Mouse (Mus musculus) cortical plate, adult 2 months (tissue): Measurements from ENCODE around the gene Apom. TPM values are rescaled to one million over a fixed set of nuclear protein-coding genes. Genes with fewer than 3 reads are reported as not detected.

Experiments
- H3K27ac ChIP-seq: fragments of 200-500 bp; 2 replicates; pipeline ENCODE4 v1.5.1; 2012; ENCODE audit warnings: low read length, control low read depth, inconsistent platforms; ENCODE audit not compliant: insufficient read depth
- H3K4me1 ChIP-seq: fragments of 200-500 bp; 2 replicates; pipeline ENCODE4 v1.6.1; 2011; ENCODE audit warnings: low read length; ENCODE audit not compliant: control insufficient read depth, insufficient read depth
- H3K4me3 ChIP-seq: fragments of 200-500 bp; 2 replicates; pipeline ENCODE4 v1.5.1; 2011; ENCODE audit warnings: mild to moderate bottlenecking, low read length, control low read depth; ENCODE audit not compliant: insufficient read depth
- CTCF ChIP-seq: fragments of 200-500 bp; IDR thresholded peaks from 2 replicates; pipeline ENCODE4 v1.5.1; 2011; ENCODE audit warnings: mild to moderate bottlenecking, control low read depth, low read length; ENCODE audit not compliant: insufficient read depth; ENCODE audit errors: extremely low read depth
- POLR2A ChIP-seq: fragments of 200-500 bp; IDR thresholded peaks from 2 replicates; pipeline ENCODE4 v1.6.1; 2011; ENCODE audit warnings: mild to moderate bottlenecking, low read length, control low read depth; ENCODE audit not compliant: insufficient read depth; ENCODE audit errors: extremely low read depth
- polyA plus RNA-seq: library from polyadenylated mRNA; depleted of rRNA; stranded (reverse); fragments of >200 nt; gene quantifications from 2 replicates; pipeline ENCODE4 v1.2.3, GENCODE M21; 2012; rRNA removed

The Apom gene
- 0.13 TPM in 2 replicates for polyA plus RNA-seq

GRCm38 (mm10) chr17:35131500-35132173 lies at the start of gene Apom:
Apom (minus strand) TSS chr17:35132050.
- H3K4me1 ChIP-seq, result peaks cover 1% of the 10 kb centered on the region; the same call in 1 of the 2 replicates
- TF ChIP-seq CTCF, result no peak

DNA sequence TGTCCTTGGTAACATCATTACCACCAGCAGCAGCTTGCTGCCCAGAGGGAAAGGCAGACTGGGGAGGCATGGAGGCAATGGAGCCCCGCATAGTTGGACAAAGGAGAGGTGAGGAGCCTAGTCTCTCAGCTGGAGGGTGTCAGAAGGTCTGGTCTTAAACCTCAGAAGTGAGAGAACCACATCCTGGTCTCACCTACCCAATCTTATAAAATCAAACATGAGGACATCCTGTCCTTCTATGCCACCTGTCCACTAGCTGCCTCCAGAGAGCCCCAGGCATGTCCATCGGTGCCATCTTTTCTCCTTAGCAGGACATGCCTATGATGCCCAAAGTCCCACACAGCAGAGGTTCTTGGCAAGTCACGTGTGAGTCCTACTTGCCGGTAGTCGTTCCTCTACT lies 48.2 kb upstream of the Apom start:
- TF ChIP-seq POLR2A (no peak), CTCF (no peak)
- Histone ChIP-seq H3K4me3 (no peak overlapping the region), H3K27ac (no peak overlapping the region), H3K4me1 (no peaks in the 10 kb centered on the region)

More at GRCm38 (mm10) chr17:35131500-35132173, at the start of gene Apom:
- Histone ChIP-seq H3K4me3 (no peak within 1 kb of the TSS), H3K27ac (no peak within 1 kb of the TSS)

DNA sequence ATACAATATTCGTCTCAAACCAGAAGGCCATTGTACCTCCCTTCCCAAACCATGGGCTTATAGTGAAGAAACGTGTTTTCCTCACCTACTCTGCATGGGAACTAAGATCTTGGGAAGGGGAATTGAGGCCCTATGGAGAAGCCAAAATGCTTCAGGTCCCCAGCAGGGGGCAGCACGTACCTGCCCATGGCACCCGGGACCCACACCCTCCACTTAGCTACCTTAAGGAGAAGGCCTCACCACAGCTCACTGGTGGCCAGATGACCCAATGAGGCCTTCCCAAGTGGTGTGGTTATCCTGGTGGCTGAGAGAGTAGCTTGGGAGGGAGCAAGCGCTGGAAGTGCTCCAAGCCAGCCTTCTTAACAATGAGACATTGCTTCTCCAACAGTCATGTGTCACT lies 46.7 kb upstream of the Apom start:
- TF ChIP-seq POLR2A (no peak), CTCF (peak; percentile 74)
- H3K4me3 ChIP-seq, result no peak overlapping the region
- no peaks in the 10 kb centered on the region; the same call in 1 of the 2 replicates for H3K4me1 ChIP-seq
- no peak overlapping the region for H3K27ac ChIP-seq

GRCm38 (mm10) chr17:35175968-35176367 lies 44.1 kb upstream of the Apom start, which contains the start of gene Aif1:
Aif1 (minus strand) TSS chr17:35176068.
- TF ChIP-seq CTCF, result no peak
- no peak for TF ChIP-seq POLR2A
- H3K4me3 ChIP-seq, result no peak within 1 kb of the TSS
- H3K4me1 ChIP-seq, result no peaks in the 10 kb centered on the region; the same call in 1 of the 2 replicates
- no peak within 1 kb of the TSS for H3K27ac ChIP-seq

DNA sequence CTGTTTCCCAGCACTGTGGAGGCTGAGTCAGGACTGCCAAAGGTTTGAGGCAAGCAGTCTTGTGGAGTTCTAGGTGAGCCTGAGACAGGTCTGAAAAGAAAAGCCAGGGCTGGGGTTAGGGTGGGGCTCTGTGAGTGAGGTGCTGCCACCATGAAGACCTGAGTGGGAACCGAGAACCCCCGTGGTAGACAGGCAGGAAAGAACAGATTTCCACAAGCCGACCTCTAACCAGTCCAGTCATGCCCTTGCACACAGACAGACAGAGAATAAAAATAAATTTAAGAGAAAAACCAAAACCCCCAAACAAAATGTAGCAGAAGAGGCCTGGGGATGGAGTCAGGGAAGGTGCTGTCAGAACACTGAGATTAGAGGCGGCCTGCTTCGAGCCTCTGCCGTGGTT lies 43.5 kb upstream of the Apom start:
- no peak overlapping the region for H3K27ac ChIP-seq
- TF ChIP-seq CTCF, result no peak
- no peak for TF ChIP-seq POLR2A

GRCm38 (mm10) chr17:35174201-35174977 lies 42.5 kb upstream of the Apom start:
- TF ChIP-seq POLR2A, result no peak
- no peak for TF ChIP-seq CTCF
- no peaks in the 10 kb centered on the region; the same call in 1 of the 2 replicates for H3K4me1 ChIP-seq
- 0 out of 2 replicates have a peak overlapping the region, but pooled peaks have one; percentile 1 for H3K27ac ChIP-seq
- no peak overlapping the region for H3K4me3 ChIP-seq

More for the DNA sequence above, 43.5 kb upstream of the Apom start:
- H3K4me1 ChIP-seq, result no peaks in the 10 kb centered on the region; the same call in 1 of the 2 replicates
- no peak overlapping the region for H3K4me3 ChIP-seq

DNA sequence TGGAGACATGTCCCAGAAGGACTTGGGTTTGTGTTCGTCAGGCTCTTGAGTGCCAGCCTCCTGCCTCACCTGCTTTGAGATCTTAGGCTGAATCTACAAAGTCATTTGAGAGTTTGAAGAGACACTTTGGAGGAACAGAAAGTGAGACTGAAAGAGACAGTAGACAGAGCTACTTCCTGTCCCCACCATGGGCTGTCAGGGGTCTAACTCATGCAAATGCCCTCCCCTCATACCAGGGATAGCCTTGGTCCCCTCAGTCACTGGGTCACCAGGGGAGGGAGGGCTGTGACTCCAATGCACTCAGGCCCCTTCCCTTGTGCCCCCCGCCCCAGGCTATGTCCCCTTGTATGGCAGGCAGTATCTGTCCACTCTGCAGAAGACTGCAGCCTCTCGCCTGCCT lies 41.5 kb upstream of the Apom start:
- TF ChIP-seq POLR2A (no peak), CTCF (no peak)
- H3K4me3 ChIP-seq, result no peak overlapping the region
- no peak overlapping the region; the same call in 1 of the 2 replicates for H3K27ac ChIP-seq
- peaks cover 2% of the 10 kb centered on the region; the same call in 1 of the 2 replicates for H3K4me1 ChIP-seq

- Histone ChIP-seq H3K27ac (peak overlapping the region; percentile 75), H3K4me3 (no peak overlapping the region), H3K4me1 (peaks cover 2% of the 10 kb centered on the region; the same call in 1 of the 2 replicates)
- TF ChIP-seq POLR2A (no peak), CTCF (no peak)
Observed at GRCm38 (mm10) chr17:35172445-35173234, 40.8 kb upstream of the Apom start.

GRCm38 (mm10) chr17:35168541-35169207 lies 36.8 kb upstream of the Apom start:
- Histone ChIP-seq H3K4me3 (no peak overlapping the region), H3K27ac (no peak overlapping the region), H3K4me1 (peaks cover 5% of the 10 kb centered on the region; the same call in 1 of the 2 replicates)
- TF ChIP-seq POLR2A (no peak), CTCF (peak; percentile 46; the same call in 1 of the 2 replicates)
